Mouse (Mus musculus) E14TG2a.4 (cell line): ENCODE measurements around the gene Stac2.

Experiments used
- CTCF ChIP-seq: conservative IDR thresholded peaks from 2 replicates; pipeline ENCODE4 v1.5.1; 2014; ENCODE audit warnings: low read length
- NANOG ChIP-seq: IDR thresholded peaks from 2 replicates; pipeline ENCODE4 v1.6.1; 2014; ENCODE audit warnings: borderline replicate concordance, low read length, mixed read lengths
- POU5F1 ChIP-seq: IDR thresholded peaks from 2 replicates; pipeline ENCODE4 v1.6.1; 2014; ENCODE audit warnings: low read length, borderline replicate concordance

DNA sequence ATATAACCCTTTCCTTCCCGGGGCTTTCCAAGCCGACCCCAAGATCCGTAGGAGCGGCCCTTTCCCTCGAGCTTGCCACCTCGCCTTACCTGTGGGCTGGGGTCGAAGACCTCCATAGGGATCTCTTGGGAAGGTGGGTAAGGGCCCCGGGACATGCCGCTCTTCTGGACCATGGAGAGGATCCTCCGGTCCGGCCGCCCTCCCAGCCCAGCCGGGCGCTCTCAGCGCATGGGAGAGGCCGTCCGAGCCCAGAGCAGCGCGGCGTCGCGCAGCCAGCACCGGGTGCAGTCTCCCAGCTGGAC is 31.1 kb downstream of the Stac2 start:
- TF ChIP-seq CTCF (no peak), NANOG (no peak), POU5F1 (no peak)
